Mouse (Mus musculus): ENCODE data around the gene Smap2. TPM values are rescaled to one million over a fixed set of nuclear protein-coding genes. Genes with fewer than 3 reads are reported as not detected.

Smap2 gene
- total RNA-seq, 2 experiments from 2014 or later, result 28.9 to 34.6 TPM

Small RNA genes within 50 kb of the gene (microRNA-seq; reads per million reads assigned to microRNA genes)
- gene Mir7015 (ENCODE audit: borderline number of aligned reads in 2 of 2), result 0 to 0.61 reads per million in 2 experiments

Other genes starting within 250 kb of the Smap2 start
- gene Nfyc, start 185.7 kb downstream of the Smap2 start, total RNA-seq (2021), result 10 to 100 TPM; 53.9 to 57.2 TPM
- 1 to 10 TPM; 9.2 to 10.0 TPM for gene Rims3, start 162.4 kb downstream of the Smap2 start, total RNA-seq (2021)
- gene Exo5, start 92.2 kb downstream of the Smap2 start, total RNA-seq (2021), result 1 to 10 TPM; 8.2 to 8.8 TPM
- 1 to 10 TPM; 1.4 to 1.7 TPM for gene Zfp69, start 65.5 kb downstream of the Smap2 start, total RNA-seq (2021)
- gene Col9a2, start 22.1 kb upstream of the Smap2 start, total RNA-seq (2021), result under 1 TPM; 0.33 to 0.42 TPM
- gene Zmpste24, start 81.0 kb upstream of the Smap2 start, total RNA-seq (2021), result 10 to 100 TPM; 39.3 to 51.6 TPM
- not detected for gene Tmco2, start 92.0 kb upstream of the Smap2 start, total RNA-seq (2021)
- 10 to 100 TPM; 14.0 to 14.9 TPM for gene Rlf, start 197.8 kb upstream of the Smap2 start, total RNA-seq (2021)